Mouse (Mus musculus) intestine, embryonic 15.5 days (tissue): ENCODE data around the gene Fnbp1. TPM values are rescaled to one million over a fixed set of nuclear protein-coding genes. Genes with fewer than 3 reads are reported as not detected.

Experiments
- ATAC-seq: fragments of 200-750 bp; cut with Nextera tagmentation; 2 replicates; pipeline ENCODE4 v1.8.0; 2017; ENCODE audit warnings: moderate TSS enrichment, moderate library complexity
- H3K27ac ChIP-seq: fragments of 300-500 bp; sonication (generic); 2 replicates; pipeline ENCODE4 v1.5.1; 2015; ENCODE audit warnings: mild to moderate bottlenecking, inconsistent platforms
- H3K27me3 ChIP-seq: fragments of 300-500 bp; sonication (generic); replicated peaks from 2 replicates; pipeline ENCODE4 v1.6.1; 2015; ENCODE audit warnings: inconsistent platforms
- H3K36me3 ChIP-seq: fragments of 300-500 bp; sonication (generic); 2 replicates; pipeline ENCODE4 v1.6.1; 2015; ENCODE audit warnings: inconsistent platforms
- H3K4me1 ChIP-seq: fragments of 300-500 bp; sonication (generic); replicated peaks from 2 replicates; pipeline ENCODE4 v1.6.1; 2015; ENCODE audit warnings: inconsistent platforms
- H3K4me2 ChIP-seq: fragments of 300-500 bp; sonication (generic); replicated peaks from 2 replicates; pipeline ENCODE4 v1.6.1; 2015; ENCODE audit warnings: mild to moderate bottlenecking, inconsistent platforms
- H3K4me3 ChIP-seq: fragments of 300-500 bp; sonication (generic); replicated peaks from 2 replicates; pipeline ENCODE4 v1.5.1; 2015; ENCODE audit warnings: inconsistent platforms
- H3K9ac ChIP-seq: fragments of 300-500 bp; sonication (generic); 2 replicates; pipeline ENCODE4 v1.6.1; 2015; ENCODE audit warnings: inconsistent platforms
- H3K9me3 ChIP-seq: fragments of 300-500 bp; sonication (generic); 2 replicates; pipeline ENCODE4 v1.6.1; 2016; ENCODE audit warnings: inconsistent platforms
- WGBS: fragments of 180-500 bp; shearing (Covaris S2); methylation state at CpG from one replicate; pipeline ENCODE4 v1.1.7; 2015; 5-methylcytosine and 5-hydroxymethylcytosine counted together
- polyA plus RNA-seq: library from polyadenylated mRNA; unstranded; fragments of >200 nt; fragmentation: Nextera tagmentation; extraction: Ambion mirVana; gene quantifications from 2 replicates; pipeline ENCODE4 v1.2.1, GENCODE M21; 2015

The Fnbp1 gene
- polyA plus RNA-seq, 1 experiment from 2014 or later: 27.3 TPM

DNA sequence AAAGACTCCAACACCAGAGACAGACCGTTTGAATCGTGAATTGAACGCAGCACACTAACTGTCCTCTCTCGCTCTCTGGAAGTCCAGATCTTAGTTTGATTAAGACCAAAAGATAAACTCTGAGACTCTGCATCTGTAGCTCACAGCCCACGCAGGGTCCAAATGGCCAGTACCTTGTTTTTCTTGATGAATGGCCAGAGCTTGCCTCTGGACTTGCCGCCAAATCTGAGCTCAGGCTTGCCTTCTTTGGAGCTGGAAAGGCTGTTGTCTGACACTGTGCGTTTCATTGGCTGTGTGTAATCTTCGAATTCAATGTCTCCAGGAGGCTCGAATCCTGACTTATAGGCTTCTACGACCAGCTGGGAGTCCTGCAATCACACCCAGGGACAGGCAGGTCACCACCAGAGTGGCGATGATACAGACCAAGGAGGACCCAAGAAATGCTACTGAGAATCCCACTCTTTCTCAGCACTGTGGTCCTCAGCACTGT lies 87.9 kb downstream of the Fnbp1 start:
- Histone ChIP-seq H3K9ac (no peak overlapping the region), H3K36me3 (peaks cover 7% of the 10 kb centered on the region), H3K27me3 (no peaks in the 10 kb centered on the region), H3K27ac (no peak overlapping the region), H3K4me3 (no peak overlapping the region), H3K4me1 (no peaks in the 10 kb centered on the region), H3K4me2 (no peak overlapping the region), H3K9me3 (no peaks in the 10 kb centered on the region)
- no peak for ATAC-seq
- 93% methylated on average over 11 of the region's 11 CpGs for WGBS

DNA sequence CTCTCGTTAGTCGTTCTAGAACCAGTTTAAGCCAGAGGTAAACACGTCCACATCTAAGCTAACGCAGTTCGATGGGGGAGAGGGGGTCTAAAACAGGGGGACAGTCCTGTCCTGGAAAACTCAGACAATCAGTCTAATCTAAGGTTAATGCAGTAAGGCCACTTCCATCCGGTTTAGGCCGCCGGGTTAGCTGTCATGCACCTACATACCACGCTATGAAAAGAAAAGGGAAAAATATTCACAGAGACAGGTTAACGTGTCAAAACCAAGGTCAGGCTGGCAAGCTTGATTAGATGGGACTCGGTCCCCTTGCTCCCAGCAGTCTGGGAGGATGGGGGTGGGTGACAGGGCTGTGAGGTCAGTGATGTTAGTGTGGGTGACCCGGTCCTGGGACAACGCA lies 88.4 kb downstream of the Fnbp1 start:
- no peak overlapping the region for H3K4me3 ChIP-seq
- H3K4me2 ChIP-seq: no peak overlapping the region
- no peaks in the 10 kb centered on the region for H3K4me1 ChIP-seq
- ATAC-seq: no peak
- no peak overlapping the region for H3K9ac ChIP-seq
- 90% methylated on average over 13 of the region's 13 CpGs for WGBS
- H3K36me3 ChIP-seq: peaks cover 3% of the 10 kb centered on the region; the same call in 1 of the 2 replicates
- H3K9me3 ChIP-seq: no peaks in the 10 kb centered on the region
- no peak overlapping the region for H3K27ac ChIP-seq
- no peaks in the 10 kb centered on the region for H3K27me3 ChIP-seq

DNA sequence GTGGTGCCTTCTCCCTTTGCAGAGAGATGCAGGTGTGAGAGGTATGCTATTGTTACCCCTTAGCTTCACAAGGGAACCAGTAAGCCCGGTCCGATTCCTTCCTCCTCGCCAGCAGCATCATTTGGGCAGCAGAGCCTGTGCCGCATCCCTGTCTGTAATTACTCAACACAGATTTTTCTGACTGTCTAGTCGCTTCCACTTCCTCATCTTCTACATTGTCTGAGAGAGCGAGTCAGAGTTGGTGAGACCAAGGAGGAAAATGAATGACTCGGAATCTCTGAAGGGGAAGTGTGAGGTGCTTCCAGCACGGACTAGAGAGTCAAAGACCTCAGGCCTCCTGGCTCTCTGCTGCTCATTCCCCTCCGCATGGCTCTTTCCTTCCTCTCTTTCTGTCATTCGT lies 89.4 kb downstream of the Fnbp1 start:
- no peak for ATAC-seq
- Histone ChIP-seq H3K4me3 (no peak overlapping the region), H3K36me3 (peaks cover 3% of the 10 kb centered on the region; the same call in 1 of the 2 replicates), H3K9ac (no peak overlapping the region), H3K4me2 (no peak overlapping the region), H3K4me1 (no peaks in the 10 kb centered on the region), H3K9me3 (no peaks in the 10 kb centered on the region), H3K27me3 (no peaks in the 10 kb centered on the region), H3K27ac (no peak overlapping the region)
- 86% methylated on average over 10 of the region's 10 CpGs for WGBS

DNA sequence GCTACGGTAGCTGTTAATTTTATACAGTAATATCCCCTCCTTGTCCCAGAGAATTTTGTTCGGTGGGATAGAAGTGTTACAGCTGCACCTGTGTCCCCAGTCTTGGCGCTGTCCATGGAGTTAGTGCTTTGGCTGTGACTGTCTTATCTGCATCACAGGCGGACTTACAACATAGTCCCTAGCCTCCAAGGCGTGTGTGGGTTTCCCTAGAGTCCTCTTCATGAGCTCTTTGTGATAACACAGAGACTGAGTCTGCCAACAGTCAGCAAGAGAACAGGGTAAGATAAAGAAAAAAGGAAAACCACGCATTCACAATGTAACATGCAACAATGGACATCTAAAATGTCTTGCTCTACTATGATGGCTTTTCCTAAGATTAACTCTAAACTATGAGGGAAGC lies 93.8 kb downstream of the Fnbp1 start:
- ATAC-seq: no peak
- no peak overlapping the region for H3K4me3 ChIP-seq
- H3K4me1 ChIP-seq: no peaks in the 10 kb centered on the region
- no peak overlapping the region for H3K27ac ChIP-seq
- no peaks in the 10 kb centered on the region for H3K27me3 ChIP-seq
- H3K36me3 ChIP-seq: no peaks in the 10 kb centered on the region
- H3K9ac ChIP-seq: no peak overlapping the region
- 94% methylated on average over 6 of the region's 6 CpGs for WGBS
- no peak overlapping the region for H3K4me2 ChIP-seq
- no peaks in the 10 kb centered on the region for H3K9me3 ChIP-seq

DNA sequence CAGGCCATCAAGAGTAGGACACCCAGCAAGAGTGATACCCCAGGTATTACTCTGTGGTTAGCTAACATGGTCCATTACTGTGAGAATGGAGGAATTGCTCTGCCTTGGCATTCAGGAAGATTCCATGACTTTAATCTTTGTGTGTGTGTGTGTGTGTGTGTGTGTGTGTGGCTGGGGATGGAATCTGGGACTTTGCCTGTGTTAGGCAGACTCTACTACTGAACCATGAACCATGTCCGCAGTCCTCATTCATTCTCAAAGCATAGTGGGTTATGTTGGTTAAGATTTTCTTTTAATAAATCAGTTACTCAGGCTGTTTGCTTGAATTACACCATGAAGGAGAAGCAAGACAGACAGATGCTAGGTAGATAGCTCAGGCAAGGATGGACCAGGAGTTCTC lies 98.0 kb downstream of the Fnbp1 start:
- 89% methylated on average over 1 of the region's 1 CpGs for WGBS
- Histone ChIP-seq H3K36me3 (peaks cover 14% of the 10 kb centered on the region; the same call in 1 of the 2 replicates), H3K4me3 (no peak overlapping the region), H3K27ac (no peak overlapping the region), H3K9ac (no peak overlapping the region), H3K4me1 (no peaks in the 10 kb centered on the region), H3K27me3 (no peaks in the 10 kb centered on the region), H3K9me3 (no peaks in the 10 kb centered on the region), H3K4me2 (no peak overlapping the region)
- no peak for ATAC-seq

DNA sequence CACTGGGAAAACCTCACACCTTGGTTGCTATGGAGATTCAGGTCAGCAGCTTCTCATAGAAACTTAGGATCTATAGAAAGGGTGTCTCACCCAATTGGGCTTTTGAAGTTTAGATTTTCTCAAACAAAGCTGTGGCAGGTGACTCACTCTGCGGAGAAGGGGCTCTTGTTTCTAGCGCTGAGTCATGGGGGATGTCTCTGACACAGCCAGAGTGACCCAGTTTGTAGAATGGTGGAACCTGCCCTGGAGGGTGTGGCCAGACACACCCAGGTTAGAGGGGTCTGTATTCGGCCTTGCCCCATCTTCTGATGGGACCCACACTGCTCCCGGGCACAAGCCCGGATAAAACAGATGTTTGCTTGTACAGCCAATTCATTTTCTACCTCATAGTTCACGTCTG lies 98.9 kb downstream of the Fnbp1 start:
- no peak overlapping the region for H3K4me3 ChIP-seq
- no peak overlapping the region for H3K9ac ChIP-seq
- WGBS: 77% methylated on average over 6 of the region's 6 CpGs
- no peaks in the 10 kb centered on the region for H3K4me1 ChIP-seq
- ATAC-seq: no peak
- no peak overlapping the region for H3K27ac ChIP-seq
- H3K36me3 ChIP-seq: peaks cover 14% of the 10 kb centered on the region; the same call in 1 of the 2 replicates
- H3K4me2 ChIP-seq: no peak overlapping the region
- H3K27me3 ChIP-seq: no peaks in the 10 kb centered on the region
- H3K9me3 ChIP-seq: no peaks in the 10 kb centered on the region

DNA sequence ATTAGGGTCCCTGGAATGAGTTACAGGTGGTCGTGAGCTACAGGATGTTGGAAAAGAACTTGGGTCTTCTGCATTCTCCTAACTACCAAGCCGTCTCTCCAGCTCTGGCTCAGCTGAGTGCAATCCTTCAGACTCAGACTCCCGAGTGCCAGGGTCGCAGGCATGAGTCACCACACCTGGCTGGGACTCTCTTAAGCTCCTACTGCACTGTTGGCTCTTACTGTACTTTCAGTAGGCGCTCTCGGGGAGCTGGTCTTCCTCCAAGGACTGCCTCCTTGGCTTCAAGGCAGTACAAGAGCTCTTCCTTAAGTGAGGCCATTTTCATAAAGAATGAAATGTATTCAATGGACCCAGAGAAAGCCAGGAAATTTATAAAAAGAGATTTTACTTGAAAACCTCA lies 100.4 kb downstream of the Fnbp1 start:
- Histone ChIP-seq H3K4me2 (no peak overlapping the region), H3K9ac (no peak overlapping the region), H3K4me1 (no peaks in the 10 kb centered on the region), H3K9me3 (no peaks in the 10 kb centered on the region), H3K27me3 (no peaks in the 10 kb centered on the region), H3K36me3 (peaks cover 21% of the 10 kb centered on the region), H3K27ac (no peak overlapping the region), H3K4me3 (no peak overlapping the region)
- 83% methylated on average over 6 of the region's 6 CpGs for WGBS
- no peak for ATAC-seq

DNA sequence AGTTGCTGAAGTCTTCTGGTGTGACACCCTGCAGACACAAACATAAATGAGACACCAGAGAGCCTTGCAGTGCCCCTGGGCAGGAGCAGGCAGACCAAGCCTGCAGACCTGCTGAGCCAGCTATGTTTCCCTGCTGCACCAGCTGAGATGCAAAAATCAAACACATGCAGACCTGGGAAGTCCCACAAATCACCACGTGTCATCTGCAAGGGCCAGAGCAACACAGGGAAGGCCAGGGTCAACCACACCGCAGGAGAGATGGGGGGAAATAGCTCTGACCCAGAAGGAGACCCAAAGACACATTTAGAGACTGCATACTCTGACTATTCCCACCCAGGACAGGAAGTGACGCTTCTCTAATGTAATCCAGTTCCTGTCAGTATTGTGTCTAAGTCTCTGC lies 101.3 kb downstream of the Fnbp1 start:
- H3K4me3 ChIP-seq: no peak overlapping the region
- H3K27me3 ChIP-seq: no peaks in the 10 kb centered on the region
- H3K4me2 ChIP-seq: no peak overlapping the region
- ATAC-seq: no peak
- H3K4me1 ChIP-seq: no peaks in the 10 kb centered on the region
- no peak overlapping the region for H3K27ac ChIP-seq
- H3K9me3 ChIP-seq: no peaks in the 10 kb centered on the region
- H3K9ac ChIP-seq: no peak overlapping the region
- peaks cover 30% of the 10 kb centered on the region for H3K36me3 ChIP-seq
- WGBS: 88% methylated on average over 3 of the region's 3 CpGs

DNA sequence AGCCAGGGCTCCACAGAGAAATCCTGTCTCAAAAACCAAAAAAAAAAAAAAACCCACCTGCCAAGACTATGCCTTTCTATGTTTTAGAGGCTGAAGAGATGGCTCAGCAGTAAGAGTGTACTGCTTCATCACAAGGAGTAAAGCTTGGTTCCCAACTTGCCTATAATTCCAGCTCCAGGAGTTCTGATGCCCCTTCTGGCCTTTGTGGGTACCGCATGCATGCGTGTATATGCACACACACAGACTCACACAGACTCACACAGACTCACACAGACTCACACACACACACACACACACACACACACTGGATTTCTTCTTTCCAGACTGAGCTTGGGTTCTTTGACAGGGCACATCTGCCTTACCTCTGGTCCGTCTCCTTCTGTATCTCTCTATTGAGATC lies 101.8 kb downstream of the Fnbp1 start:
- ATAC-seq: no peak
- H3K27ac ChIP-seq: no peak overlapping the region
- WGBS: 100% methylated on average over 3 of the region's 3 CpGs
- H3K4me2 ChIP-seq: no peak overlapping the region
- H3K36me3 ChIP-seq: peaks cover 31% of the 10 kb centered on the region
- no peaks in the 10 kb centered on the region for H3K4me1 ChIP-seq
- H3K27me3 ChIP-seq: no peaks in the 10 kb centered on the region
- H3K9me3 ChIP-seq: no peaks in the 10 kb centered on the region
- no peak overlapping the region for H3K4me3 ChIP-seq
- no peak overlapping the region for H3K9ac ChIP-seq

DNA sequence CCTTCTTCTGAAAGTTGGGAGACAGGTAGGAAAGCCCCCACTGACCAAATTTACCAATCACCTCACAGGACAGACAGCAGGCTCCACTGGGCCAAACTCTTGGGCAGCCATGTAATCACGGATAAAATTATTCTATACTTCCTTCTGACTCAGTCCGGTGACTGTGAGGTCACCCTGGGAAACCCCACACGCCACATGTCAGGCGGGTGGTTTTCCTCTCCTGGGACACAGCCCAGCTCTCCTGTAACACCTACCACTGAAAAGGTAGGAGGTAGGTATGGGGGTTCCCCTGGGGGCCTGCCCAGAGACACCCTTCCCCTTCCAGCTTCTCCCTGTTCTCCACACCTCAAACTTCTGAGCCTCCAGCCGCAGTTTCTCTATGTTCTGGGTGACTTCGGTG lies 105.0 kb downstream of the Fnbp1 start:
- no peak overlapping the region for H3K9ac ChIP-seq
- H3K27me3 ChIP-seq: no peaks in the 10 kb centered on the region
- no peaks in the 10 kb centered on the region for H3K9me3 ChIP-seq
- no peak overlapping the region for H3K27ac ChIP-seq
- ATAC-seq: no peak
- no peak overlapping the region for H3K4me2 ChIP-seq
- WGBS: 95% methylated on average over 6 of the region's 6 CpGs
- H3K4me3 ChIP-seq: no peak overlapping the region
- H3K4me1 ChIP-seq: no peaks in the 10 kb centered on the region
- peaks cover 43% of the 10 kb centered on the region for H3K36me3 ChIP-seq

DNA sequence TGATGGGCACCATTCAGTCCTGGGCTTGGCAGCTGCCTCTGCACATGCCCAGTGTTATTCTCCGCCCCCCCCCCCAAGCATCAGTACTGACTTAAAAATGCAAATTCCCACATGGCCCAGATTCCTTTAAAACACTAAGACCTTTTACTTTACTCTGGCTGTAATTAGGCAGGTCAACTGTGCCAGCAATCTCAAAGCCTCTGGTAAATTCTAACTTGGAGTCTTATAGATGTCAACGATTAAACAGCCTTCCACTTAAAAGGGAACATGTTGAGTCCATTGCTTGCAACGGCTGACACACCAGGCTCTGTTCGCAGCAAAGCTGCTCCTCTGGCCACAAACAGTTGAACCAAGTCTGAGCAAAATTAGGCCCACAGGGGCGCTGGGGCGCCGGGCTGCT lies 109.8 kb downstream of the Fnbp1 start:
- Histone ChIP-seq H3K27me3 (no peaks in the 10 kb centered on the region), H3K36me3 (peaks cover 42% of the 10 kb centered on the region), H3K27ac (no peak overlapping the region)

DNA sequence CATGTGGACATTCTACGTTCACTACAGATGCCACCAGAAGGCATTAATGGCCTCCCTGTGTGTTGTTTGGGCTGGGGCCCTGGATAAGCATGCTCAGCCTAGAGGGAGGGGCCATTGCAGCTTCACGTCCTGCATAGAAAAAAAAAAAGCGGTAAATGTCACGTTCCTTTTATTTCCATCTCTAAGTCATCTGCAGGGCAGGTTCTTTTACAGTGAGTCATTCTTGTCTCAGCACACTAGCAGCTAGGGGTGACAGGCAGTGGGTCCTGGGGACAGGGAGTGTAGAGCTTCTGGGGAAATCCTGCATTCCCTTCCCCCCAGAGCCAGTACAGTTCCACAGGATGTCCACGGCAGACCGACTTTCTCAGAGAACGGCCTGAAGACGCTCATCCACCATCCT lies 115.2 kb downstream of the Fnbp1 start:
- 62% methylated on average over 8 of the region's 8 CpGs for WGBS
- no peak; the same call in 1 of the 2 replicates for ATAC-seq

More for the DNA sequence above, 109.8 kb downstream of the Fnbp1 start:
- H3K4me2 ChIP-seq: no peak overlapping the region
- no peak for ATAC-seq
- no peak overlapping the region for H3K4me3 ChIP-seq
- H3K9ac ChIP-seq: no peak overlapping the region
- no peaks in the 10 kb centered on the region for H3K4me1 ChIP-seq
- H3K9me3 ChIP-seq: no peaks in the 10 kb centered on the region
- 92% methylated on average over 7 of the region's 7 CpGs for WGBS

DNA sequence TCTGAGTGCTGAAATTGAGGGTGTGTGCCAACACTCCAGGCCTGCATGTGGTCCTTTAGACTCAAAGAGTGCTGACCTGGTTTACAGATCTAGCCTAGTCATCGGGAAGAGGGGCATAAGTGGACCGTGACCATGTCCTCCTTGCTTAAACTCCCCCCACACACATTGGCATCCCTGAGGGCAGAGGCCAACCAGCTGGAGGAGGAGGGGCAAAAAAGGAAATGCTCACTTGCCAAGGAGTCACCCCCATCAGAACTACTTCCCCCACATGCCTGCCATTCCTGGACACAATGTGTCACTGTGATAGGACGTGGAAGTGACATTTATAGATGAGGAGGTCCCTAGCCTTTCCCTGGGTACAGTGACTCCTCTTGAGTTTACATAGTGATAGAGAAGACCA lies 116.3 kb downstream of the Fnbp1 start:
- 79% methylated on average over 3 of the region's 3 CpGs for WGBS
- H3K9me3 ChIP-seq: no peaks in the 10 kb centered on the region
- H3K4me3 ChIP-seq: no peak overlapping the region
- no peak for ATAC-seq
- no peaks in the 10 kb centered on the region for H3K27me3 ChIP-seq
- no peak overlapping the region for H3K9ac ChIP-seq
- no peak overlapping the region for H3K4me2 ChIP-seq
- H3K36me3 ChIP-seq: peaks cover 13% of the 10 kb centered on the region
- H3K27ac ChIP-seq: no peak overlapping the region
- no peaks in the 10 kb centered on the region for H3K4me1 ChIP-seq

More for the DNA sequence above, 115.2 kb downstream of the Fnbp1 start:
- Histone ChIP-seq H3K36me3 (peaks cover 12% of the 10 kb centered on the region), H3K27ac (no peak overlapping the region), H3K9ac (no peak overlapping the region), H3K9me3 (no peaks in the 10 kb centered on the region), H3K4me1 (no peaks in the 10 kb centered on the region), H3K27me3 (no peaks in the 10 kb centered on the region), H3K4me3 (no peak overlapping the region), H3K4me2 (no peak overlapping the region)
